Mouse (Mus musculus) C2C12 (cell line): ENCODE measurements around the gene Duxf3.

Experiments
- CTCF ChIP-seq: IDR thresholded peaks from one replicate; pipeline ENCODE4 v1.5.1; 2011; ENCODE audit not compliant: control insufficient read depth, insufficient read depth, insufficient read length
- MYOG ChIP-seq: IDR thresholded peaks from one replicate; pipeline ENCODE4 v1.6.1; 2011; ENCODE audit not compliant: control insufficient read depth, insufficient read length; ENCODE audit errors: extremely low read depth
- USF1 ChIP-seq: IDR thresholded peaks from one replicate; pipeline ENCODE4 v1.6.1; 2011; ENCODE audit warnings: low read depth, mild to moderate bottlenecking, control low read depth, moderate library complexity

DNA sequence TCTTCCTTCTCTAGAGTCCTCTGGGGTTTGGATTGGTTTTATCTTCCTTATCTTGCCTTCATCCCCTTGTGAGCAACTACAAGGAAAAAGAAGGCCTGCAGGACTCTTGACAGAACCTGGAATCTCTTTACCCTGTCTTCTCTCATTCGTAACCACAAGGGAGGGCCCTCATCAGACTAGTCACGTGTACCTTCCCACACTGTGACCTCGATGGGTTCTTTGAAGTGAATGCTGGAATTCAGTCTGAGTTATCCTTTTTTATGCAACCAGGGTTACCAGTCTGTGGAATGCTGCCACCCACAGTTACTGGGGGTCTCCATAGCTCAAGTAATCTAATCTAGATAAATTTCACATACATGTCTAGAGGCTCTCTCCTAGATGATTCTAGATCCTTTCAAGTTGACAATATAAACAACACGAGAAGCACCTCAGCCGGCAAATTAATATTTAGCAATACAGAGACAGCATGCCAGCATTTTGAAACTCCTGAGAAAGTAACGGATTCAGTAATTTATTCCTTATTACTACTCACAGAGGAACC, 22.2 kb upstream of the Duxf3 start:
- TF ChIP-seq CTCF (no peak), USF1 (peak; percentile 62), MYOG (no peak)
